Mouse (Mus musculus) spleen, adult 2 months (tissue): ENCODE results near the gene Cbfb. TPM values are rescaled to one million over a fixed set of nuclear protein-coding genes. Genes with fewer than 3 reads are reported as not detected.

ENCODE experiments used
- DNase-seq, 2 experiments: peaks; one replicate each; pipeline versions ENCODE4 v3.0.0 to v3.0.0-alpha.2; 2012 to 2021; ENCODE audit warnings: low spot score in 2 of 2, low read depth in 1 of 2
- H3K27ac ChIP-seq: fragments of 200-500 bp; 2 replicates; pipeline ENCODE4 v1.5.1; 2012; ENCODE audit warnings: low read length, inconsistent platforms; ENCODE audit not compliant: insufficient read depth
- H3K27me3 ChIP-seq: fragments of 200-500 bp; 2 replicates; pipeline ENCODE4 v1.6.1; 2012; ENCODE audit warnings: mild to moderate bottlenecking, moderate library complexity, low read length, inconsistent platforms; ENCODE audit not compliant: control insufficient read depth, insufficient read depth
- H3K36me3 ChIP-seq: fragments of 200-500 bp; 2 replicates; pipeline ENCODE4 v1.6.1; 2012; ENCODE audit warnings: mild to moderate bottlenecking, low read length, inconsistent platforms; ENCODE audit not compliant: control insufficient read depth, insufficient read depth
- H3K4me1 ChIP-seq: fragments of 200-500 bp; 2 replicates; pipeline ENCODE4 v1.6.1; 2011; ENCODE audit warnings: inconsistent platforms; ENCODE audit not compliant: control insufficient read depth, insufficient read depth, insufficient read length
- H3K4me3 ChIP-seq: fragments of 200-500 bp; 2 replicates; pipeline ENCODE4 v1.5.1; 2011; ENCODE audit warnings: mild to moderate bottlenecking, inconsistent platforms; ENCODE audit not compliant: insufficient read depth, insufficient read length; ENCODE audit errors: extremely low read depth
- CTCF ChIP-seq: fragments of 200-500 bp; IDR thresholded peaks from 2 replicates; pipeline ENCODE4 v1.5.1; 2011; ENCODE audit warnings: mild to moderate bottlenecking, inconsistent platforms; ENCODE audit not compliant: insufficient read depth, insufficient read length, insufficient replicate concordance; ENCODE audit errors: extremely low read depth
- POLR2A ChIP-seq: fragments of 200-500 bp; IDR thresholded peaks from 2 replicates; pipeline ENCODE4 v1.6.1; 2011; ENCODE audit warnings: low read depth, low read length, inconsistent platforms
- WGBS: fragments of 180-500 bp; shearing (Covaris S2); methylation state at CpG from one replicate; pipeline ENCODE4 v1.1.7; 2018; 5-methylcytosine and 5-hydroxymethylcytosine counted together
- polyA plus RNA-seq: library from polyadenylated mRNA; depleted of rRNA; stranded (reverse); fragments of >200 nt; gene quantifications from 2 replicates; pipeline ENCODE4 v1.2.3, GENCODE M21; 2012

The Cbfb gene
- polyA plus RNA-seq, 1 experiment: 11.9 TPM

- TF ChIP-seq POLR2A (no peak), CTCF (no peak)
- DNase-seq: no peak
- Histone ChIP-seq H3K27me3 (no peaks in the 10 kb centered on the region), H3K4me3 (no peak overlapping the region), H3K27ac (no peak overlapping the region), H3K4me1 (no peaks in the 10 kb centered on the region), H3K36me3 (peaks cover 28% of the 10 kb centered on the region)
- WGBS: 98% methylated on average over 7 of the region's 7 CpGs
These were observed 70.5 kb downstream of the Cbfb start for GRCm38 (mm10) chr8:105241016-105241415.

DNA sequence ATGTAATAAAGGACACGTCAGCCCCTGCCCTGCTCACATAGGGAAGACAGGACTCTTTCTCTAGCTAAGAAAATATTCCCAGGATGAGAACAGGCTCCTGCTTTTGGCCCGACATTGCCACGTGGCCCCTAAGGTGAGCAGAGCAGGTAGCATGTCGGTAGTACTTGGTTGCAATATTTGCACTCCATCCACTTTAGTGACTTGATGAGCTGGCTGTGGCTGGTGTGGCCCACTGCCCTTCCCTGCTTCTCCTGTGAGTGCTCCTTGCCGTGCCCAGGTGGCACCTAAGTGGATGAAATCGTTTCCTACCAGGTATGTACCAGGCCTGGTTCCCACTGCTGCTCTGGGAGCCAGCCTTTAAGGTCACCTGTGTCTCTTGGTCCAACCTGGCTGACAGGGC is 81.5 kb downstream of the Cbfb start:
- 92% methylated on average over 6 of the region's 6 CpGs for WGBS
- TF ChIP-seq CTCF (no peak), POLR2A (no peak)
- Histone ChIP-seq H3K4me1 (peaks cover 12% of the 10 kb centered on the region), H3K4me3 (no peak overlapping the region), H3K36me3 (peaks cover 34% of the 10 kb centered on the region), H3K27me3 (no peaks in the 10 kb centered on the region), H3K27ac (no peak overlapping the region)
- no peak for DNase-seq

- no peak for TF ChIP-seq POLR2A
- no peak for TF ChIP-seq CTCF
- Histone ChIP-seq H3K27me3 (no peaks in the 10 kb centered on the region), H3K4me3 (no peak overlapping the region), H3K36me3 (peaks cover 27% of the 10 kb centered on the region), H3K4me1 (peaks cover 12% of the 10 kb centered on the region), H3K27ac (no peak overlapping the region)
- DNase-seq: no peak
- 86% methylated on average over 10 of the region's 10 CpGs for WGBS
These were observed 82.4 kb downstream of the Cbfb start for GRCm38 (mm10) chr8:105252680-105253537.

DNA sequence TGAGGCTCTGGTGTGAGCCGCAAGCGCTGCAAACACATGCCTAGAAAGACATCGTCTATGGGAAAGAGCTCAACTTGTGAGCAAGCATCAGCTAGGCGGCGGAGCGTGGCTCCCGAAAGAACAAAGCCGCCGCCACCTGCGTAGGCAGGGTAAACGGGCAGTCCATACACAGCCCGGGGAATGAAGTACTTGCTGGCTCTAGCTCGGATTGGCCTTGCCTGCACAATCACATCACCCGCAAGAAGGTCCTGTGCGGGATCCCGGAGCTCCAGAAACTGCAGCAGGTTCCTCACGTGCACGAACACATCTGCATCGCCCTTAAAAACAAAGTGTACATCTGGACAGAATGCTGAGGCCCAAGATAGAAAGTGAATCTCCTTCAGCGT is 83.3 kb downstream of the Cbfb start:
- Histone ChIP-seq H3K4me3 (no peak overlapping the region), H3K27ac (no peak overlapping the region), H3K36me3 (peaks cover 23% of the 10 kb centered on the region), H3K27me3 (no peaks in the 10 kb centered on the region), H3K4me1 (peaks cover 12% of the 10 kb centered on the region)
- no peak for DNase-seq
- WGBS: 66% methylated on average over 20 of the region's 20 CpGs
- TF ChIP-seq CTCF (no peak), POLR2A (no peak)

GRCm38 (mm10) chr8:105254152-105254965 is 83.9 kb downstream of the Cbfb start:
- H3K4me3 ChIP-seq: peak overlapping the region; percentile 57
- peak overlapping the region; percentile 66 for H3K27ac ChIP-seq
- peak; percentile 56 to 90 for DNase-seq
- peaks cover 16% of the 10 kb centered on the region for H3K4me1 ChIP-seq
- under 1% methylated on average over 74 of the region's 74 CpGs for WGBS
- H3K36me3 ChIP-seq: peaks cover 20% of the 10 kb centered on the region
- no peaks in the 10 kb centered on the region for H3K27me3 ChIP-seq
- TF ChIP-seq CTCF (peak; percentile 92), POLR2A (no peak)

- Histone ChIP-seq H3K27me3 (no peaks in the 10 kb centered on the region), H3K4me1 (peaks cover 22% of the 10 kb centered on the region), H3K27ac (peak within 1 kb of the TSS; percentile 66), H3K4me3 (peak within 1 kb of the TSS; percentile 57), H3K36me3 (peaks cover 17% of the 10 kb centered on the region)
- DNase-seq: no peak
- under 1% methylated on average over 14 of the region's 14 CpGs for WGBS
- TF ChIP-seq POLR2A (no peak), CTCF (no peak)
These were observed 84.5 kb downstream of the Cbfb start, which contains the start of gene B3gnt9 for GRCm38 (mm10) chr8:105254966-105255350. TSS of gene B3gnt9 (minus strand) at chr8:105255153.
